Mouse (Mus musculus) heart, postnatal 14 days (tissue): ENCODE measurements around the gene Zswim1. TPM values are rescaled to one million over a fixed set of nuclear protein-coding genes. Genes with fewer than 3 reads are reported as not detected.
"Not testable (repeated sequence)": the region's sequence is repeated elsewhere in the genome, so short reads cannot be mapped to it uniquely, and the experiment has no call there.

Source experiments
- DNase-seq, 2 experiments: peaks; one replicate each; pipeline ENCODE4 v3.0.0; 2021 to 2022
- intact Hi-C: fragments of 180-260 bp; cut with DNase I; formaldehyde crosslinking; loops from one replicate; pipeline ENCODE4 v1.15.1; 2025
- total RNA-seq, 2 experiments: library from RNA; stranded (reverse); gene quantifications; 2 replicates each; pipeline ENCODE4 v1.2.3; 2021

Zswim1 gene
- total RNA-seq, 2 experiments from 2014 or later, result 3.7 to 5.0 TPM

GRCm38 (mm10) chr2:164791841-164792261, 30.6 kb upstream of the Zswim1 start:
- intact Hi-C loops, result loop anchor here (5.0 kb wide), 1 partner anchor 115 kb away; no protein-coding TSS in a partner anchor
- no peak for DNase-seq

GRCm38 (mm10) chr2:164792400-164793190, 29.9 kb upstream of the Zswim1 start:
- no peak for DNase-seq
- intact Hi-C loops, result loop anchor here (5.0 kb wide), 1 partner anchor 115 kb away; no protein-coding TSS in a partner anchor

- intact Hi-C loops, result loop anchor here (5.0 kb wide), 1 partner anchor 116 kb away; no protein-coding TSS in a partner anchor
- DNase-seq, result peak; percentile 55 to 75
These were observed 29.2 kb upstream of the Zswim1 start for GRCm38 (mm10) chr2:164793236-164793635.

- intact Hi-C loops, result loop anchor here (5.0 kb wide), 1 partner anchor 116 kb away; no protein-coding TSS in a partner anchor
- no peak for DNase-seq
These were observed 28.7 kb upstream of the Zswim1 start for GRCm38 (mm10) chr2:164793772-164794171.

GRCm38 (mm10) chr2:164794293-164794692, 28.2 kb upstream of the Zswim1 start:
- intact Hi-C loops, result loop anchor here (5.0 kb wide), 1 partner anchor 117 kb away; no protein-coding TSS in a partner anchor
- DNase-seq, result peak; percentile 82 to 91

DNA sequence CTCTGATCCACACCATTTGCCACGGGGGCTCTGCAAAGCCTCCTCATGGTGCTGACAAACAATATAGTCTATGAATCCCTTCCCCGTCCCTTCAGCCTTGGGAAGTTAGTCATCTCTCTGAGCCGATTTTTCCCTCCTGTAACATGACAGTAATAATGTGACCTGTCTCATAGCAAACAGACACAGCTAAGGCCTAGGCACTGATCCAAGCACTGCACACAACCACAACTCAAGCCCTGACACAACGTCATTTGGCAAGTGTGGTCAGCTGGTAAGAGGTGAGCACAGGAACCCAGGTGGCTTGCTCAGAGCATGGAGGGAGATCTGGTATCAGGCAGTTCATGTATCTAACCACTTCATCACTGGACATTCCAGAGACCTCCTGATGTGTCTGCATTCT, 26.6 kb upstream of the Zswim1 start:
- intact Hi-C loops, result loop anchor here (5.0 kb wide), 1 partner anchor 204 kb away; the partner anchor contains the start of gene Eppin
- no peak for DNase-seq

GRCm38 (mm10) chr2:164798554-164798953, 23.9 kb upstream of the Zswim1 start:
- intact Hi-C loops, result loop anchor here (5.0 kb wide), 1 partner anchor 206 kb away; the partner anchor contains the start of gene Eppin
- DNase-seq, result not testable (repeated sequence)

DNA sequence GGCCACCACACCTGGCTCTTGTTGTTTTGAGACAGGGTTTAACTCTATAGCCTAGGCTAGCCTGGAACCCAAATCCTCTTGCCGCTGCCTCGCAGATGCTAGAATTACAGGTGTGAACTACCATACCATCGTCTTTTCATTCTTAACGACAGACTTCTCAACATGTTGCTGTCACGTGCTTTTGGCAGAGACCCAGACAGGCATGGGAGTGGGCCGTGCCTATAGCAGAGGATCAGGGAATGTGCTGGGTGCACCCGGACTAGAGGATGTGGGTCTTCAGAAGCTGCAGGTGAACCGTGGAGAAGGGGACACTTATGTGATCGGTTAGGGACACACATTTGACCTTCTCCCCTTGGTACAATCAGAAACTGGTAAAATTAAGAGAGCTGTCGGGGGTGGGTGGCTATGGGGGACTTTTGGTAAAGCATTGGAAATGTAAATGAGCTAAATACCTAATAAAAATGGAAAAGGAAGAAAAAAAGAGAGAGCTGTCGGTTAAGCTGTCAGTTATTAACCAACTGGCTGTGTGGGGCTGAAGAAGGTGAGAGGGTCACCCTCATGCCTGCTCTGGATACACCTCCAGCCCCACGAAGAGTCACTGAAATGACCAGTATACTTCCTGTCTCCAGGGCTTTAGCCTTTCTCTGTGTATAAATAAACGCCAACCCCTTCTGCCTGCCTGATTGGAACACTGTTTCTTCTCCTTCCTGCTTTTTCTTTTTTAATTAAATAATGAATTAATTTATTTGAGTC, 22.1 kb upstream of the Zswim1 start:
- intact Hi-C loops, result no loop called here
- no peak for DNase-seq

- intact Hi-C loops, result no loop called here
- DNase-seq, result no peak
These were observed 19.1 kb upstream of the Zswim1 start for GRCm38 (mm10) chr2:164803201-164803920.

GRCm38 (mm10) chr2:164803921-164804313, 18.6 kb upstream of the Zswim1 start:
- intact Hi-C loops, result no loop called here
- DNase-seq, result no peak

DNA sequence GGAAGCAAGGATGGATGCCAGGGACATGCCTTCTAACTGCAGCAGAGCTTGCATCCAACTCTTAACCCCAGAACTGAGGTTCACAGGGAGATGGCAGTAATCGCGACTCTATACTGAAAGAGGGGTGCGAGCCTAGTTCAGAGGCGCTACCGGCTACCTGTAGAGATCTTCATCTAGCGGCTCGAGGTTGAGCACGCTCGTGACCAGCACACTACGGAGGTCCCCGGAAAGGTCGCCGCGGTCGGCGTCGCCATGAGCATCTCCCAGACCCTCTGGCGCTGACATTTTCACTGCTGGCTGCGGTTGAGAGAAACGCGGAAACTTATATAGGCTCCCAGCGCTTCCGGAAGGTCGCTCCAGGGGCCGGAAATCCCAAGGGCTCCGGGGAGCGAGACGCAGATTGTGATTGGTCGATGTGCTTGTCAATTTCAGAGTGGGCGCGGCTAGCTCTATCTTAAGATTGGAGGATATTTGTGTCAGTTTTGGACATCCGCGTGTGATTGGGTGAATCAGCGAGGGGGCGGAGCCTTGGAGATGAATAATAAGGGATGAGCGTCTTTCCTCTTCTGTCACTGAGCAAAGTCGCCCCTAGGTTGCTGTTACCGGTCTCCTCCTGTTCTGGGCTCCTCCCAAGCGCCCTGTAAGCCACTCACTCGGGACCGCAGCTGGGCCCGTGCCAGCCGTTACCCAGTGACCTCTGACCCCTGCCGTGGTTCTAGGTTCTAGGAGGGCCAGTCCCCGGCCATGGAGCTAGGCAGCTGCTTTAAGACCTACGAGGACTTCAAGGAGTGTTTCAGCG, 17.8 kb upstream of the Zswim1 start, which contains the start of the genes Acot8 and Zswim3:
Gene Acot8, minus strand, starts transcription at position 350 of the 799 bp plus-strand sequence.
Gene Zswim3, plus strand, starts transcription at position 566 of the 799 bp plus-strand sequence.
- DNase-seq, result peak; percentile 96 to 97
- intact Hi-C loops, result no loop called here

- intact Hi-C loops, result no loop called here
- no peak for DNase-seq
These were observed 17.2 kb upstream of the Zswim1 start for GRCm38 (mm10) chr2:164805332-164805718.

DNA sequence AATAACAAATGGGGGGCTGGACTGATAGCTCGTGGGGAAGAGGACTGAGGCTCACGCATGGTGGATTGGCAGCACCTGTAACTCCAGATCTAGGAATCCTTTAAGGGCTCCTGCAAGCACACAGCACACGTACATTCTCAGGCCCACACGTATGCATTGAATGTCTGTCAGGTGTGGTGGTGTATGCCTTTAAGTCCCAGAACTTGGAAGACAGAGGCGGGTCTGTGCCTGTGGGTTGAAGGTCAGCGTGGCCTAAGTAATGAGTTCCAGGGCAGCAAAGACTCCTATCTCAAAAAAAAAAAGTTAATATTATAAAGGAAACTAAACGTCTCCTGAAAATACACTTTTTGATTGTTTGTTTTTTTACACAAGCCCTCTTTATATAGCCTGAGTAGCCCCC, 15.9 kb upstream of the Zswim1 start:
- DNase-seq, result no peak
- intact Hi-C loops, result no loop called here

GRCm38 (mm10) chr2:164813557-164813956, 8.9 kb upstream of the Zswim1 start:
- intact Hi-C loops, result no loop called here
- no peak for DNase-seq

- intact Hi-C loops, result no loop called here
These were observed 7.1 kb upstream of the Zswim1 start for GRCm38 (mm10) chr2:164815348-164815747.

DNA sequence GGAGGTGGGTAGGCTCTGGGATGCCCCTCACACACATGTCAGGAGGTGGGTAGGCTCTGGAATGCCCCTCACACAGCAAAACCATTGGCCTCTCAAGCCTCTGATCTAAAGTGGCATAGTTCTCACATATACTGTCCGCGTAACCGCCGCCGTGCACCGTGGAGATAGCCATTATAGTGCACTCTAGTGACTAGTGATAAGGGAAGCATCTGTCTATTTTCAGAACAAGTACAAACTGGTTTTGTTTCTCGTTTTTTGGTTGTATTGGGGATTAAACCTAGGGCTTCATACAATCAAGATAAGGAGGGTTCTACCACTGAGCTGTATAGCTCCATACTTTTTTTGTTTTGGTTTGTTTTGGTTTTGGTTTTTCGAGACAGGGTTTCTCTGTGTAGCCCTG, 6.7 kb upstream of the Zswim1 start:
- no peak for DNase-seq
- intact Hi-C loops, result no loop called here

More at GRCm38 (mm10) chr2:164815348-164815747, 7.1 kb upstream of the Zswim1 start:
- no peak for DNase-seq

GRCm38 (mm10) chr2:164817206-164817605, 5.3 kb upstream of the Zswim1 start:
- no peak for DNase-seq
- intact Hi-C loops, result no loop called here

GRCm38 (mm10) chr2:164817703-164818102, 4.8 kb upstream of the Zswim1 start:
- no peak for DNase-seq
- intact Hi-C loops, result no loop called here

DNA sequence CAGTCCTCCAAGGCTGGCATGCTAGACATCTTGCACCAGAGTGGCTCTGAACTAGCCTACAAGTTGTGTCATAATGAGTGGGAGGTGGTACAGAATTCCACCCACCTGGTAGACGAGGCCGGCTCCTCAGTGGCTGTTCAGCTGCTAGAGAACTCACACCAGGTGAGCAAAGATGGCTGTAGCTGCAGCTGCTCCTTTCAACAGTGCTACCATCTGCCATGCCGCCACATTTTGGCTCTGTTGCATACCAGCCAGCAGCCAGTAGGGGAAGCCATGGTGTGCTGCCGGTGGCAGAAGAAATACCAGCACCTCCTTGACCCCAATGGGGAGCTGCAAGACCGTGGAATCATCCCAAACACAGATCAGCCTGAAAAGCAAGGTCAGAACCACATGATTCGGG, 1.4 kb upstream of the Zswim1 start:
- DNase-seq, result no peak
- intact Hi-C loops, result loop anchor here (10.0 kb wide), 1 partner anchor 214 kb away; the partner anchor contains the start of gene Ncoa5
